Mouse (Mus musculus): ENCODE measurements around the gene Rab29. TPM values are rescaled to one million over a fixed set of nuclear protein-coding genes. Genes with fewer than 3 reads are reported as not detected.
"Not testable (repeated sequence)": the region's sequence is repeated elsewhere in the genome, so short reads cannot be mapped to it uniquely, and the experiment has no call there.

Gene Rab29
- total RNA-seq, 2 experiments from 2014 or later = 11.8 to 12.8 TPM

DNA sequence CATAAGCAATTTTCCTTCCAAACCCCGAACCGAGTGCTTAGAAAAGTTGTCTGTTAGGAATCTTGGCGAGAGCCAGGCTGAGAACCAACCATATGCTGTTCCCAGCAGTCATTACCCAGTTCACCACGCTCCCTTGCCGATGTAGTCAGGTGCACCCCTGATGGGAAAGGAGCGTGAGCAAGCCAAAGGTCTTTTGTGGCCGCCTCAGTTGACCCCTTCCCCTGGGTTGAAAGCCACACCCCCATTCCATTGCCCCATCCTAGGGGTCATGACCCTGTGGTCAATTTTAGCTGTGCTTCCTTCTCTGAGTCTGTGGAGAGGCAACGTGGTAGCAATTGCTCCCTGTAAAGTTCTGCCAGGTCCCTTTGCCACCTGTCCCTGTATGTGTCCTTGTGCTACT lies 22.1 kb upstream of the Rab29 start:
- DNase-seq (ENCODE audit: low spot score) = no peak
- intact Hi-C loops (cut with DNase I) = loop anchor here (5.0 kb wide), 1 partner anchor 233 kb away; no protein-coding TSS in a partner anchor

GRCm38 (mm10) chr1:131846255-131846654 lies 20.8 kb upstream of the Rab29 start:
- intact Hi-C loops (cut with DNase I) = loop anchor here (2.0 to 5.0 kb wide), 3 partner anchors 81 to 234 kb away; no protein-coding TSS in a partner anchor
- DNase-seq (ENCODE audit: low spot score) = peak; percentile 21

GRCm38 (mm10) chr1:131861811-131862210 lies 5.2 kb upstream of the Rab29 start:
- no peak for DNase-seq (ENCODE audit: low spot score)
- intact Hi-C loops (cut with DNase I) = no loop called here

DNA sequence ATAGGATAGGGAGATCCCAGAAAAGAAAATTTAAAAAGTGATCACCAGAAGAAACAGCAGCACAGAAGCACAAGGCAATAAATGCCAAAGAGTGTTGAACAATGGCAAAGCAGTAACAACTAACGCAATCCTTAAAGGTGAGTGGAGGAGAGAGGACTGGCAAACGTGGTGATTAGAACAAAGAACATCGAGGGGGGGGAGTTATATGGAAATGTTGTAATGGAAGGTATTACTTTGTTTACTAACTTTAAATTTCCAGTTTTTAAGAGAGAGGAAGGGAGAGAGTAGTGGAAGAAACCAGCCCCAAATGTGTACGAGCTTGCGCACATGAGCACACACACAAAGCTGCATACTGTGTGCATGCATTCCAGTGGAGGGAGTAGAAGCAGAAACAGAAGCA lies 1.4 kb upstream of the Rab29 start:
- DNase-seq (ENCODE audit: low spot score) = no peak
- intact Hi-C loops (cut with DNase I) = no loop called here

GRCm38 (mm10) chr1:131866304-131866999 lies 572 bp upstream of the Rab29 start:
- intact Hi-C loops (cut with DNase I) = loop anchor here (2.0 kb wide), 2 partner anchors 42 to 44 kb away; partner anchors contain the start of gene Nucks1
- no peak for DNase-seq (ENCODE audit: low spot score)

DNA sequence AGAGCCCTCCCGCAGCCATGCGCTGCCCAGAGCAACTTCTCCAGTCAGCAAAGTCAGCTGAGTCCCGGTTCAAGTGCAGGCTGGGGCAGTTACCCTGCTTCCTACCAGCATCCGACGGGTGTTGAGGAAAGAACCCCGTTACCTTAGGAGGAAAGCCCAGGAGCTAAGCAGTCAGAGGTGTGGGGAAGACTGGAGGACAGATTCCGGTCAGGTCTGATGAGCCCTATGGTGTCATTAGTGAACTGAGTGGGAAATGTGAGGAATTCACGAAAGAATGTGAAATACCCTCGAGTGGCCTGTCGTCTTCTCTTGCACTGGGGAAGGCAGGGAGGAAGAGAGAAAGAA lies 894 bp downstream of the Rab29 start:
- intact Hi-C loops (cut with DNase I) = loop anchor here (2.0 kb wide), 2 partner anchors 43 kb away; partner anchors contain the start of gene Nucks1
- no peak for DNase-seq (ENCODE audit: low spot score)

DNA sequence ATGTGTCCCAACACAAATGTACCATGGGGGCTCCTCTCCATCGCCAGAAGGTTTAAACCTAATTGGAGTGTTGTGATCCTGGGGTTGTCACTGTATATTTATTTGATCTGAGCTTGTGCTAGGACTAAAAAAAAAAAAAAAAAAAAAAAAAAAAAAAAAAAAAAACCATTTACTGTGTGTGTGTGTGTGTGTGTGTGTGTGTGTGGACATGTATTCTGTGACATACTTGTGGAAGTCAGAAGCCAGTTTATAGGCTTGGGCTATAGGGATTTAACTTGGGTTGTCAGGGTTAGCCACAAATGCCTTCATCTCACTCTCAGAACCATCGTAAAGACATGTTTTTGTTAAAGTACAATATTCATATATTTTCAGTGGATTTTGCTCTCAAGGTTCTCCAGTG lies 2.5 kb downstream of the Rab29 start:
- intact Hi-C loops (cut with DNase I) = no loop called here
- DNase-seq (ENCODE audit: low spot score) = no peak

- intact Hi-C loops (cut with DNase I) = no loop called here
- no peak for DNase-seq (ENCODE audit: low spot score)
These were observed 5.8 kb downstream of the Rab29 start for GRCm38 (mm10) chr1:131872856-131873255.

DNA sequence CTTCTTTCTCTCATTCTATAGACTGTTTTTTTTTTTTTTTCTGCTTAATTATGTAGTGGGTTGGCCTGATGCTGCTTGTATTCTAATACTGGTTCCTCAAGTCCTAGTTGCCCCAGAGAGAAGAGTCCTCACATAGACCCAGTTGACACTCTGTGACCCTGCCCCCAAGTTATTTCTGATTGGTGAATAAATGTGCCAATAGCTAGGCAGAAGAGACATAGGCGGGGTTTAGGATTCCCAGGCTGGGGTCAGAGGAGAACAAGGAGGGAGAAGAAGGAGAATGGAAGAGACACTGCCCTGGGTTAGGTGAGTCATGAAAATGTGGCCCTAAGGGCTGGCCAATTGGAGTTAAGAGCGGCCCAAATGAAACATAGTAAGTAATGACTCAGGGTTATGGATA lies 12.8 kb downstream of the Rab29 start:
- intact Hi-C loops (cut with DNase I) = no loop called here
- no peak for DNase-seq (ENCODE audit: low spot score)

DNA sequence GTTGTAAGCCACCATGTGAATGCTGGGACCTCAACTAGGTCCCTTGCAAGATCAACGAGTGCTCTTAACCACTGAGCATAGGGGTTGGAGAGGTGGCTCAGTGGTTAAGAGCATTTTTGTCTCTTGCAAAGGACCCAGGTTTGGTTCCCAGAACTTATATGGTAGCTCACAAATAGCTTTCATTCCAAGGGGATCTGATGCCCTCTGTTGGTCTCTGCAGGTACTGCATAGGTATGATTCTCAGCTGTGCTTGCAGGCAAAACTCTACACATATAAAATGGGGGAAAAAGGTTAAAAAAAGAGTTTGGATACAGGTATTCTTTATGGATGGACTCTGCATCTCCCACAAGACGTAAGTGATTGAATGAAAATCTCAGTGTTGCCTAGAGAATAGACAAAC lies 15.8 kb downstream of the Rab29 start:
- DNase-seq (ENCODE audit: low spot score) = no peak
- intact Hi-C loops (cut with DNase I) = no loop called here

GRCm38 (mm10) chr1:131886173-131886572 lies 19.1 kb downstream of the Rab29 start:
- no peak for DNase-seq (ENCODE audit: low spot score)
- intact Hi-C loops (cut with DNase I) = no loop called here

DNA sequence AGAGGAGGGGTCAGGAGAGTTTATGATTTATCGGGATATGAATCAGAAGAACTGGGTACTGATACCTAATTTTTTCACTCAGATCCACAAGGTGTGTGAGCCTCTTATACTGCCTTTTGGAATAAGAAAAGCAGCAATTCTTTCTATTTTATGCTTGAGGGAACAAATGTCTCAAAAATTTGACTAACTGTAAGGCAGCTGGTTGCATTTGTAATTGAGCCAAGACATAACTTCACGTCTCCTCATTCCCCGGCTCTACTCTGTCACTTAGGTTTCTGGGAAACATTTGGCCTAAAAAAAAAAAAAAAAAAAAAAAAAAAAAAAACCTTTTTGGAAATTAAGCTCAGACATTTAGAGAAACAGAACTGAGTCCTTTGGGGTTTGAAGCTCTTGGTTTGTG lies 19.6 kb downstream of the Rab29 start:
- intact Hi-C loops (cut with DNase I) = no loop called here

DNA sequence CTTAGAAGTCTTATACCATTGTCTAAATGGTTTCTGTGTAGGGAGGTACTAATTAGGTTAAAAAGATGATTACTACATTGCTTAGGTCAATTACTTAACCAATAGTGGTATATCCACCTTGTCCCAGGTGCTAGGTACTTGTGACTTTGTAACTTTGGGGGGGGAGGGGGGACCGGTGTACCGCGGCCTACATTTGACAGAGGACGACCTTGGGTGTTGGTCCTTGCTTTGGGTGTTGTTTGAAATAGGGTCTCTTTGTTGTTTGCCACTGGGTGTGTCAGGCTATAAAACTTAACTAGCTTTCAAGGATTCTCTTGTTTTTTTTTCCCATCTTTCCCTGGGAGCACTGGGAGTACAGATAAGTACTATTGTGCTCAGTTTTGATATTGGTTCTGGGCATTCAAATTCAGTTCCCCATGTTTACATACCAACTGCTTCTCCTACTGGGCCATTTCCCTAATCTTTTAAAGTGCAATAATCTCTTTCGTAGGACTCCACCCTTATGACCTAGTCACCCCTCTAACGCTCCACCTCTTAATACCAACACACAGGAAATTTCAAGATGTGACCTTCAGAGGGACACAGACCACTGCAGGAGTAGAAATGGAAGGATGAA lies 23.1 kb downstream of the Rab29 start:
- no peak for DNase-seq (ENCODE audit: low spot score)
- intact Hi-C loops (cut with DNase I) = no loop called here

More for the DNA sequence above, 19.6 kb downstream of the Rab29 start:
- DNase-seq (ENCODE audit: low spot score) = no peak

DNA sequence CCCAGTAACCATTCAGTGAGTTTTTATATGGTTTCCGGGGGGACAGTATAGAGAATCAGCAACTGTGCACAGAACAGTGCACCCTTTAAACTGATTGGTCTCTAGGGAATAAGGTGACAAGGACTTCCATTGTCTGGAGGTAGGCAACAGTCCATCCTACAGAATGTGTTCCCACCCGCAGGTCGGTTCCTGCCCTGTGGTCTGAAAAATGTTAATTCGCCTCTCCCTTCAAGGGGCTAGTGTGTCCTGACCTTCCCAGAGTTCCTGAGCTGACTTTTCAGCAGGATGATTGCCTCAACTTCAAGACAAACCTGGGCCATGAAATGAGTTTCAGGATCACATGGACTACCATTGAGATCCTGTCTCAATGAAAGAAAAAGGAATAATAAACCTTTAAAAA lies 24.4 kb downstream of the Rab29 start:
- DNase-seq (ENCODE audit: low spot score) = no peak
- intact Hi-C loops (cut with DNase I) = no loop called here

DNA sequence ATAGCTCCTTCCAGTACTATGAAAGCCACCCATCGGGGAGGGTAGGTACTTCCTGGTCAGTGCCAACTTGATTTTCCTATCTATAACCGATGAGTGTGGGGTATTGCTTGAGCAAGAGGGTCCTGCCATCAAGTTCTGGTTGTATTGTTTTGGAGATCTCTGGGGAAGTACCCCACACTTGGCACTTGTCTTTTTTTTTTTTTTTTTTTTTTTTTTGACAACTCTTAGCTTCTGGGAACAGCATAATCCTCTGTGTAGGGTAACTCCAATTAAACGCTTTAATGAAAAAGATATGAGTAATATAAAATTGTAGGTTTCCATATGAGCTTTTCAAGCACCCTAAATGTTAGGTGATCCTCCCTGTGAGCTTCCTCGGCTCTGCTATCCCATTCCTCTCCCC lies 35.7 kb downstream of the Rab29 start:
- intact Hi-C loops (cut with DNase I) = no loop called here
- DNase-seq (ENCODE audit: low spot score) = no peak

DNA sequence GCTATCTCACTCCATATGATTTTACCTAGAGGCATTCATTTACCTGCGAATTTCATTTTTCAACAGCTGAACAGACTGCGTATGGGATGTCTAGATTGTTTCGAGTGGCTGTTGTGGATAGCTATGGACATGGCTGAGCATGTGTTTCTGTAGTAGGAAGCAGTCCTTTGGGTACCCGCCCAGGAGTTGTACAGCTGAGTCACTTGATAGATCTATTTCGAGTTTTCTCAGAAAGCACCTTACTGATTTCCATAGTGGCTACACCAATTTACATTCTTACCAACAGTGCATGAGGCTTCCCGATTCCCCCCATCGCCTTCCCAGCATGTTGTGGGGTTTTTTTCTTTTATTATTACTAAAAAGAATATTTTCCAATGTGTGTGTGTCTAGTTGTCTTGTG lies 36.2 kb downstream of the Rab29 start:
- intact Hi-C loops (cut with DNase I) = no loop called here
- DNase-seq (ENCODE audit: low spot score) = no peak

DNA sequence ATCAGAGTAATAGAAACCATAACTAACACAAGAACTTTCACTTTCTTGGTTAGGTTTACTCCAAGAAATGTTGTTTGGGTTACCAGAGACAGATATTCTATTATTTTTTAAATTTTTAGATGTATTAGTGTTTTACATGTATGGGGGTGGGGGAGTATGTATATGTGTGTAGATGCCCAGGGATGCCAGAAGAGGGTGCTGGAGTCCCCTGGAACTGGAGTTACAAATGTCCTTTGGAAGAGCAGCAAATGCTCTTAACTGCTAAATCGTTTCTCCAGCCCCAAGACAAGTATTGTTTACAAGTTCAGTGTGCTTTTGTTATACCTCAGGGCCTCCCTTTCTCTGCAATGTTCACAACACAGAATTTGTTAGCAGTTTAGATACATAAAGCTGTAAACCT lies 38.5 kb downstream of the Rab29 start:
- intact Hi-C loops (cut with DNase I) = loop anchor here (5.0 kb wide), 1 partner anchor 78 kb away; the partner anchor contains the start of gene Slc41a1
- DNase-seq (ENCODE audit: low spot score) = no peak

GRCm38 (mm10) chr1:131908456-131908855 lies 41.4 kb downstream of the Rab29 start:
- DNase-seq (ENCODE audit: low spot score) = no peak
- intact Hi-C loops (cut with DNase I) = loop anchor here (5.0 kb wide), 1 partner anchor 81 kb away; the partner anchor contains the start of gene Slc41a1

DNA sequence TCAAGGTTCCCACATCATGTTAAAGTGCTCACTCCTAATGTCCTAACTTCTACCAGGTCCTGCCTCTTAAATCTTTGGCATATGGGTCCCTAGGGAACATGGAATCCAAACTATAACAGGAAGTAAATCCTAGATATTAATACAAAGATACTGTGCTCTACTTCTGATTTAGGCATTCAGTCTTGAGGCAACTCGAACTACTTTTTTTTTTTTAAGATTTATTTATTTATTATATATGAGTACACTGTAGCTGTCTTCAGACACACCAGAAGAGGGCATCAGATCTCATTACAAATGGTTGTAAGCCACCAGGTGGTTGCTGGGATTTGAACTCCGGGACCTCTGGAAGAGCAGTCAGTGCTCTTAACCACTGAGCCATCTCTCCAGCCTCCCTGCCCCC lies 42.2 kb downstream of the Rab29 start:
- DNase-seq (ENCODE audit: low spot score) = not testable (repeated sequence)
- intact Hi-C loops (cut with DNase I) = loop anchor here (5.0 kb wide), 1 partner anchor 82 kb away; the partner anchor contains the start of gene Slc41a1

GRCm38 (mm10) chr1:131910001-131910648 lies 43.1 kb downstream of the Rab29 start, which contains the start of gene Nucks1:
Nucks1 (plus strand) TSS chr1:131910534.
- intact Hi-C loops (cut with DNase I) = loop anchor here (2.0 kb wide), 1 partner anchor 43 kb away; the partner anchor contains the start of gene Rab29
- peak; percentile 99 for DNase-seq (ENCODE audit: low spot score)

Measured in heart, postnatal 25 days (tissue).